Mouse (Mus musculus) stomach, embryonic 14.5 days (tissue): ENCODE results near the gene Pank1. TPM values are rescaled to one million over a fixed set of nuclear protein-coding genes. Genes with fewer than 3 reads are reported as not detected.

Source experiments
- ATAC-seq: fragments of 200-750 bp; cut with Nextera tagmentation; 2 replicates; pipeline ENCODE4 v1.8.0; 2017; ENCODE audit warnings: low read depth, moderate TSS enrichment; ENCODE audit not compliant: insufficient number of reproducible peaks, insufficient read depth, low FRiP score
- H3K27ac ChIP-seq: fragments of 300-500 bp; sonication (generic); 2 replicates; pipeline ENCODE4 v1.5.1; 2014; ENCODE audit warnings: mild to moderate bottlenecking, low read length, moderate library complexity, mixed read lengths
- H3K27me3 ChIP-seq: fragments of 300-500 bp; sonication (generic); 2 replicates; pipeline ENCODE4 v1.6.1; 2014; ENCODE audit warnings: low read length, control low read depth, mixed read lengths; ENCODE audit not compliant: control insufficient read depth, insufficient read depth
- H3K36me3 ChIP-seq: fragments of 300-500 bp; sonication (generic); 2 replicates; pipeline ENCODE4 v1.6.1; 2014; ENCODE audit warnings: mild to moderate bottlenecking, control low read depth, low read length, moderate library complexity, mixed read lengths; ENCODE audit not compliant: control insufficient read depth, insufficient read depth
- H3K4me1 ChIP-seq: fragments of 300-500 bp; sonication (generic); 2 replicates; pipeline ENCODE4 v1.6.1; 2014; ENCODE audit warnings: low read length, control low read depth, mixed read lengths; ENCODE audit not compliant: control insufficient read depth, insufficient read depth
- H3K4me2 ChIP-seq: fragments of 300-500 bp; sonication (generic); replicated peaks from 2 replicates; pipeline ENCODE4 v1.6.1; 2014; ENCODE audit warnings: low read depth, low read length, control low read depth
- H3K4me3 ChIP-seq: fragments of 300-500 bp; sonication (generic); 2 replicates; pipeline ENCODE4 v1.5.1; 2014; ENCODE audit warnings: low read depth, low read length, control low read depth
- H3K9ac ChIP-seq: fragments of 300-500 bp; sonication (generic); replicated peaks from 2 replicates; pipeline ENCODE4 v1.6.1; 2014; ENCODE audit warnings: low read depth, mild to moderate bottlenecking, control low read depth, low read length, moderate library complexity, mixed read lengths
- H3K9me3 ChIP-seq: fragments of 300-500 bp; sonication (generic); 2 replicates; pipeline ENCODE4 v1.6.1; 2016; ENCODE audit warnings: low read depth, low read length, control low read depth; ENCODE audit not compliant: control insufficient read depth
- WGBS: fragments of 180-500 bp; shearing (Covaris S2); extraction: QIAGEN DNeasy Blood & Tissue Kit; methylation state at CpG from one replicate; pipeline ENCODE4 v1.1.7; 2014; 5-methylcytosine and 5-hydroxymethylcytosine counted together
- polyA plus RNA-seq: library from polyadenylated mRNA; unstranded; fragments of >200 nt; fragmentation: Nextera tagmentation; extraction: Ambion mirVana; gene quantifications from 2 replicates; pipeline ENCODE4 v1.2.1, GENCODE M21; 2014

Pank1 gene
- polyA plus RNA-seq, 1 experiment from 2014 or later, result 10.0 TPM

GRCm38 (mm10) chr19:34868093-34868741, 11.0 kb downstream of the Pank1 start:
- ATAC-seq, result no peak
- Histone ChIP-seq H3K4me1 (no peaks in the 10 kb centered on the region), H3K4me3 (no peak overlapping the region), H3K27ac (no peak overlapping the region), H3K9me3 (no peaks in the 10 kb centered on the region), H3K27me3 (no peaks in the 10 kb centered on the region), H3K4me2 (no peak overlapping the region), H3K36me3 (no peaks in the 10 kb centered on the region), H3K9ac (no peak overlapping the region)
- WGBS, result 77% methylated on average over 8 of the region's 8 CpGs

DNA sequence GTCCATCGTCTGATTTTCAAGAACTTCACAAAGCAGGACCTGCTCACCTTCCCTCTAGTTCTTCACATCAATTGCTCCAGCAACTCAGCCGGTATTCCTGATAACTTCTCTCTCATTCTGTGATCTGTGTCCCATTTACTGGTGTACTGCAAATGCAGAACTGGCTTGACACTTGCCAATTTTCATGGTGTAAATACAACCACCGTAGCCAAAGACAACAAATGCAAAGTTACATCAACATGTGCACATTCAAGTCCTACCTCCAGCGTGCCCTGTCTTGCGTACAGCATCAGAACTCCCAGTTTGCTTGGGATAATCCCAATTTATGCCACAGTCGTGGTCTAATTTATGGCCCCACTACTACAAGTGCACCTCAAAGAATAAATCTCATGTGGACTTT, 15.5 kb downstream of the Pank1 start:
- no peaks in the 10 kb centered on the region for H3K36me3 ChIP-seq
- no peaks in the 10 kb centered on the region for H3K9me3 ChIP-seq
- no peaks in the 10 kb centered on the region for H3K4me1 ChIP-seq
- no peak overlapping the region for H3K4me3 ChIP-seq
- H3K9ac ChIP-seq, result no peak overlapping the region
- ATAC-seq, result no peak
- WGBS, result 88% methylated on average over 6 of the region's 6 CpGs
- H3K27me3 ChIP-seq, result no peaks in the 10 kb centered on the region
- no peak overlapping the region for H3K4me2 ChIP-seq
- H3K27ac ChIP-seq, result no peak overlapping the region

- no peak overlapping the region for H3K27ac ChIP-seq
- no peak overlapping the region for H3K4me2 ChIP-seq
- no peaks in the 10 kb centered on the region for H3K27me3 ChIP-seq
- no peaks in the 10 kb centered on the region for H3K9me3 ChIP-seq
- no peaks in the 10 kb centered on the region for H3K4me1 ChIP-seq
- no peak overlapping the region for H3K9ac ChIP-seq
- no peak overlapping the region for H3K4me3 ChIP-seq
- WGBS, result 44% methylated on average over 12 of the region's 12 CpGs
- no peak for ATAC-seq
- H3K36me3 ChIP-seq, result no peaks in the 10 kb centered on the region
Observed at GRCm38 (mm10) chr19:34856021-34856651, 23.1 kb downstream of the Pank1 start.

- H3K36me3 ChIP-seq, result no peaks in the 10 kb centered on the region
- no peak overlapping the region for H3K27ac ChIP-seq
- H3K9me3 ChIP-seq, result no peaks in the 10 kb centered on the region
- ATAC-seq, result no peak
- no peaks in the 10 kb centered on the region for H3K27me3 ChIP-seq
- H3K4me3 ChIP-seq, result no peak overlapping the region
- H3K9ac ChIP-seq, result no peak overlapping the region
- H3K4me1 ChIP-seq, result no peaks in the 10 kb centered on the region
- no peak overlapping the region for H3K4me2 ChIP-seq
- WGBS, result 93% methylated on average over 3 of the region's 3 CpGs
Observed at GRCm38 (mm10) chr19:34851161-34851560, 28.1 kb downstream of the Pank1 start.

GRCm38 (mm10) chr19:34849426-34849825, 29.8 kb downstream of the Pank1 start:
- ATAC-seq, result no peak
- Histone ChIP-seq H3K27ac (no peak overlapping the region), H3K4me1 (no peaks in the 10 kb centered on the region), H3K4me3 (no peak overlapping the region), H3K27me3 (no peaks in the 10 kb centered on the region), H3K4me2 (no peak overlapping the region), H3K36me3 (no peaks in the 10 kb centered on the region), H3K9me3 (no peaks in the 10 kb centered on the region), H3K9ac (no peak overlapping the region)
- 94% methylated on average over 7 of the region's 7 CpGs for WGBS

DNA sequence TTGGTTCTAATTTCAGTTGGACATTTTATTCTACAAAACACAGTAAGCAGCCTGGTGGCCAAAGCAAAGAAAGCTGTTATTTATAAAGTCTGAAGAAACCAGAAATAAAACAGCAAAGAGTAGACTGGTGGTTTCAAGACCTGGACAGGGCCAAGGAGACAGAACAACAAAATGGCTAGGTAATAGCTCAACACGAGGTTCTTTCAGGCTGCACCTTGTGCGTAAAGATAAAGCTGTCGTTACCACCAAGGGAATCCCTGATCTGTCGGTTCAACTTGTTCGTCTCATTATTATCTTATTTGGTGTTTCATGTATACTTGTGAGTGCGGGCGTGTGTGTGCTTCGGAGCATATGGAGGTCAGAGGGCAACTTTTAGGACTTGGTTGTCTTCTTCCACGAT, 31.1 kb downstream of the Pank1 start:
- no peak overlapping the region for H3K27ac ChIP-seq
- no peaks in the 10 kb centered on the region for H3K36me3 ChIP-seq
- H3K9ac ChIP-seq, result no peak overlapping the region
- H3K4me1 ChIP-seq, result no peaks in the 10 kb centered on the region
- H3K27me3 ChIP-seq, result no peaks in the 10 kb centered on the region
- H3K4me2 ChIP-seq, result no peak overlapping the region
- no peak overlapping the region for H3K4me3 ChIP-seq
- WGBS, result 91% methylated on average over 9 of the region's 9 CpGs
- no peaks in the 10 kb centered on the region for H3K9me3 ChIP-seq
- no peak for ATAC-seq

DNA sequence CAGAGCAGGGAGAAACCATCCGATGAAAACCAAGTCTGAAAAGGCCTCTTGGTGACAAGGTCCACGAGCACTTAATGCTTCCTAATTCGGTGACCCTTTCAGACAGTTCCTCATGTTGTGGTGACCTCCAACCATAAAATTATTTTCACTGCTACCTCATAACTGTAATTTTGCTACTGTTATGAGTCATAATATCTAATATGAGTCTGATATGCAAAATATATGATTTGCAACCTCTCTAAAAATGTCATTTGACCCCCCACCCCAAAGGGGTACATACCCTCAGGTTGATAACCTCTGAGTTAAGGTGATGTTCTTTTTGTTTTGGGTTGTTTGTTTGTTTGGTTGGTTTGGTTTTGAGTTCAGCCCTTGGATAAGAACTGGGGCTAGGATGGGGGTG, 32.2 kb downstream of the Pank1 start:
- Histone ChIP-seq H3K4me1 (no peaks in the 10 kb centered on the region), H3K4me3 (no peak overlapping the region), H3K9ac (no peak overlapping the region), H3K36me3 (no peaks in the 10 kb centered on the region), H3K9me3 (no peaks in the 10 kb centered on the region), H3K27me3 (no peaks in the 10 kb centered on the region), H3K27ac (no peak overlapping the region), H3K4me2 (no peak overlapping the region)
- ATAC-seq, result no peak
- 73% methylated on average over 3 of the region's 3 CpGs for WGBS

- Histone ChIP-seq H3K9ac (no peak overlapping the region), H3K4me3 (no peak overlapping the region), H3K27me3 (no peaks in the 10 kb centered on the region), H3K9me3 (no peaks in the 10 kb centered on the region), H3K36me3 (no peaks in the 10 kb centered on the region), H3K4me1 (no peaks in the 10 kb centered on the region), H3K27ac (no peak overlapping the region), H3K4me2 (no peak overlapping the region)
- ATAC-seq, result no peak
- WGBS, result 48% methylated on average over 12 of the region's 12 CpGs
Observed at GRCm38 (mm10) chr19:34846508-34847038, 32.7 kb downstream of the Pank1 start.
